Mouse (Mus musculus) spleen, adult 18-20 months (tissue): ENCODE measurements around the gene Tbc1d10b.
"Not testable (repeated sequence)": the region's sequence is repeated elsewhere in the genome, so short reads cannot be mapped to it uniquely, and the experiment has no call there.

Source experiments
- DNase-seq, 2 experiments: peaks; one replicate each; pipeline ENCODE4 v3.0.0; 2022; ENCODE audit warnings: mixed read lengths in 2 of 2

Gene Tbc1d10b

DNA sequence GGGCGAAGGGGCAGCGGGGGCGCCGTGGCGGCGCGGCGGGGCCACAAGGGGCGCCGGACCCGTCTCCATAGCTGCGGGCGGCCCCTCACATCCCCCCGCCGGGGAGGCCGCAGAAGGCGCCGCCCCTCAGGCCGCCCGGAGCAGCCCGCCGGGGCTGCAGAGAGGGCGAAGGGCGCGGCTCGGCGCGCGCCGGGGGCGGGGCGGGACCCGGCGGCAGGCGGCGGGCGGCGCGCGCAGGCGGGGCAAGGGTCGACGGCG lies at the start of gene Tbc1d10b:
Gene Tbc1d10b, minus strand, starts transcription at position 174 of the 258 bp plus-strand sequence.
- DNase-seq: no peak

DNA sequence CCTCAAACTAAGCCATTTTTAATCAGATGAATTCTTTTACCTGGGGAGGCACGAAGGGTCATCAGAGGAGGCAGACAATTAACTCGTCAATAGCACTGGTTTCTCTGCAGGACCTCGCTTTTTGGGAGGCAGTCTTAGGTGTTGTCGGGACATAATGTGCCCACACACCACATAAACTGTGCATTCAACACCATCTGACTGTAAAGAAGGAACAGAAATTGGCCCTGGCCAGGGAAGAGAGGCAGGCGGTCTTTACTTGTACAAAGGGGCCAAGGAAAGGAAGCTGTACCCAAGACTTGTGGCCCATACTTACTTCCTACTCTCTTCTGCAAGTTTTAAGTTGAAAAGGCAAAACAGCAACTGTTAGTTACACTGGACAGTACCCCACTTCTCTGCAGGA lies 48.2 kb upstream of the Tbc1d10b start:
- no peak for DNase-seq

DNA sequence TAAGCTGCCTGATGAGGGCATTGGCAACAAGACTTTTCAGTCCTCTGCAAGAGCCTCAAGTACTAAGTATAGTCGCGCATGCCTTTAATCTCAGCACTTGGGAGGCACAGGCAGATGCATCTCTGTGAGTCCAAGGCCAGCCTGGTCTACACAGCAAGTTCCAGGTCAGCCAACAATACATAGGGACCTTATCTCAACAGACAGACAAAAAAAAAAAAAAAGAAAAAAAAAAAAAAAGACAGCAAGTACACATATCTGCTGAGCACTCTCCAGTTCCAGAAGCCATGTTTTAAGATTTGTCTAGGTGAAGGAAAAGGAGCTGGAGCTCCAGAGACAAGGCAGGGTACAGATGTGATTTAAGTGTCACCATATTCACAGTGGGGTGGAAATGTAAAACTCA lies 47.7 kb upstream of the Tbc1d10b start:
- no peak for DNase-seq

DNA sequence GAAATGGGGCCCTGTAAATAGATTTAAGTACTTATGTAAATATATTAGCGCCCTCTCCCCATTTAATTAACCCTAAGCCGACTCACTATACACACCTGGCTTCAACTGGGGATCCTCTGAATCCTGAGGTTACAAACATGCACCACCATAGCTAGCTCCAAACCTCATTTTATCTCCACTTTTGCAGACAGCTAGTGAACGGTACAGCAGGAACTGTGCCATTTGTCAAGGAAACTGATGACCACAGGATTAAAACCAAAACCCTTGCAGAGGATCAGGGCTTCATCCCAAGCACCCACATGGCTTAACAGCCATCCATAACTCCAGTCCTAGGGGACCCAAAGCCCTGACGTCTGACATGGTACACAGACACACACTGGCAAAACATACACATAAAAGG lies 46.7 kb upstream of the Tbc1d10b start:
- no peak for DNase-seq

DNA sequence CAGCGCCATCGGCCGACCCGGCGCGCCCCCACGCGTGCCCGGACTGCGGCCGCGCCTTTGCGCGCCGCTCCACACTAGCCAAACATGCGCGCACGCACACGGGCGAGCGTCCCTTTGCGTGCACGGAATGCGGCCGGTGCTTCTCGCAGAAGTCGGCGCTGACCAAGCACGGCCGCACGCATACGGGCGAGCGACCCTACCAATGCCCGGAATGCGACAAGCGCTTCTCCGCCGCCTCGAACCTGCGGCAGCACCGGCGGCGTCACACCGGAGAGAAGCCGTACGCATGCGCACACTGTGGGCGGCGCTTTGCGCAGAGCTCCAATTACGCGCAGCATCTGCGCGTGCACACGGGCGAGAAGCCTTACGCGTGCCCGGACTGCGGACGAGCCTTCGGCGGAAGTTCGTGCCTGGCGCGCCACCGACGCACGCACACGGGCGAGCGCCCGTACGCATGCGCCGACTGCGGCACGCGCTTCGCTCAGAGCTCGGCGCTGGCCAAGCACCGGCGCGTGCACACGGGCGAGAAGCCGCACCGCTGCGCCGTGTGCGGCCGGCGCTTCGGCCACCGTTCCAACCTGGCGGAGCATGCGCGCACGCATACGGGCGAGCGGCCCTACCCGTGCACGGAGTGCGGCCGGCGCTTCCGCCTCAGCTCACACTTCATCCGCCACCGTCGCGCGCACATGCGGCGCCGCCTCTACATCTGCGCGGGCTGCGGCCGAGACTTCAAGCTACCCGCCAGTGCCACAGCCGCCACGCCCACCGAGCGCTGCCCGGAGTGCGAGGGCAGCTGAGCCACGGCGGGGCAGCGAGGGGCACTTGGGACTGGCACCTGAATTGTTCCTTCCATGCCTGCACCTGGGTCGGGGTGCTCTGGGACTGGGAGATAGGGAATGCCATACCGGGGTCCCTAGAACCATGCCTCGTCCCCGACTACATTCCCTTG lies 45.8 kb upstream of the Tbc1d10b start:
- peak; percentile 92 for DNase-seq

DNA sequence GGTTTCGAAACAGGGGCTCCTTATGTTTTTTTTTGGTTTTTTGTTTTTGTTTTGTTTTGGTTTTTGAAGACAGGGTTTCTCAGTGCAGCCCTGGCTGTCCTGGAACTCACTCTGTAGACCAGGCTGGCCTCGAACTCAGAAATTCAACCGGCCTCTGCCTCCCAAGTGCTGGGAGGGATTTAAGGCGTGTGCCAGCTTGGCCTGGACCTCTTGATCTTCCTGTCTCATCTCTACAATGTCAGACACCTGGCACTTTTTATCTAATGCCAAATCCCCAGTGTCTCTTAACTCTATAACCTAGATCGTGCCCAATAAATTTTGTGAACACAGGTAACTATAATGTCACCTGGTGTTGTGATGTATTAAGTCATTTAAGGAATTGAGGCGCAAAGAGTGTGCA lies 45.1 kb upstream of the Tbc1d10b start:
- no peak for DNase-seq

DNA sequence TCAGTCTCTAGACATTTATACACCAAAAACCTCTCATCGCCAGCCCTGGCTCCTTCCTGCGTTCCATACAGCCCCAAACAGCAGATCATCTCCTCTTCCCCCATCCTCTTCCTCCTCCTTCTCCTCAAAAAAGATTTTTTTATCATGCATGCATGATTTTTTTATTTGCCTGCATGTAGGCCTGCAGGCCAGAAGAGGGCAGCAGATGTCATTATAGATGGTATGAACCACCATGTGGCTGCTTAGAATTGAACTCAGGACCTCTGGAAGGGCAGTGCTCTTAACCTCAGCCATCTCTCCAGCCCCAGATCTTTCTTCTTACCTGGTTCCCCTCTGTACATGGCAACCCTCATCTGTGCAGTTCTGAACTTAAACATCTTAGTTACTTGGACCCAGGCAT lies 44.1 kb upstream of the Tbc1d10b start:
- DNase-seq: peak in 1 of 2 experiments; percentile 35

DNA sequence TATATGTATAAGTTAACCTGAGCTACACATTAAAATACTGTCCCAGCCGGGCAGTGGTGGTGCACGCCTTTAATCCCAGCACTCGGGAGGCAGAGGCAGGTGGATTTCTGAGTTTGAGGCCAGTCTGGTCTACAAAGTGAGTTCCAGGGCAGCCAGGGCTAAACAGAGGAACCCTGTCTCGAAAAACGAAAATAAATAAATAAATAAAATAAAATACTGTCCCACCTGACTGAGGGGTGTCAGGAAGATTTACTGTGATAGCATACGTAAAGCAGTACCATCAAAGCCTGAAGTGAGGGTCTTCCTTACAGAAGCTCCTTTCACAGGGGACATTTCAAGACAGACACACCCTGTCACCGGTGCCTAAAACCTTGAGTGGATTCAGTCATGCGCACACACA lies 42.2 kb upstream of the Tbc1d10b start:
- not testable (repeated sequence) for DNase-seq

DNA sequence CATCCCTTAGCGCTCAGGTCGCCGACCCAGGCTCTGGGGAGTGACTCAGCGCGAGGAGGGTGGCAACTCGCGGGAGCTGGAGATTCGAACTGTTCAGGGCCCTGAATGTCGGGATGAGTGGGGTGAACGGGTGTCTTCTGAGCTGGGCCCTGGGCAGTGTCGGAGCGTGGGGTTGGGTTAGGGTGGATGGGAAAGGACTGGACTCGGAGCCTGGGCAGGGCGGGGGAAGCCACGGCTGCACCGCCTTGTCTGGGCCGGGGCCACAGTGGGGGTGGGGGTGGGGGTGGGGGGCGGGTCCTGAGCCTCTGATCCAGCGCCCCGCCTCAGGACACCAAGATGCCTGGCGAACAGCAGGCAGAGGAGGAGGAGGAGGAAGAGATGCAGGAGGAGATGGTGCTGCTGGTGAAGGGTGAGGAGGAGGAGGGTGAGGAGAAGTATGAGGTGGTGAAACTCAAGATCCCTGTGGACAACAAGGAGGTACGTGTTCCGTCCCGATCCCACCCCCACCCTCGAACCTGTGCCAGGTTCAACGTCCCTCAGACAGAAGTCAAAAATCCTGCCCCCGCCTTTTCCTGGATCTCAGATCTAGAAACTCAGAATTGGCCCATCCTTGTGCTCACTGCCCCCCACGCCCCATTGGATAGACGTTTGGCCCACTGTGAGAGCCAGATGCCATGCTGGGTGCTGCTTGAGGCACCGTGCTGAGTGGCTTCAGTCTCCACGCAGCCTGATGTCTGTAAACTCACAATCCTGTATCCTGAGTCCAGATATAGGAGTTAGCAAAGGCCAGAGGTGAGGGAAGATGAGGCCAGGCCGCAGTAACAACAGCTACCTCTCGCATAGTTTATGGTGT lies 36.6 kb upstream of the Tbc1d10b start:
- DNase-seq: no peak

DNA sequence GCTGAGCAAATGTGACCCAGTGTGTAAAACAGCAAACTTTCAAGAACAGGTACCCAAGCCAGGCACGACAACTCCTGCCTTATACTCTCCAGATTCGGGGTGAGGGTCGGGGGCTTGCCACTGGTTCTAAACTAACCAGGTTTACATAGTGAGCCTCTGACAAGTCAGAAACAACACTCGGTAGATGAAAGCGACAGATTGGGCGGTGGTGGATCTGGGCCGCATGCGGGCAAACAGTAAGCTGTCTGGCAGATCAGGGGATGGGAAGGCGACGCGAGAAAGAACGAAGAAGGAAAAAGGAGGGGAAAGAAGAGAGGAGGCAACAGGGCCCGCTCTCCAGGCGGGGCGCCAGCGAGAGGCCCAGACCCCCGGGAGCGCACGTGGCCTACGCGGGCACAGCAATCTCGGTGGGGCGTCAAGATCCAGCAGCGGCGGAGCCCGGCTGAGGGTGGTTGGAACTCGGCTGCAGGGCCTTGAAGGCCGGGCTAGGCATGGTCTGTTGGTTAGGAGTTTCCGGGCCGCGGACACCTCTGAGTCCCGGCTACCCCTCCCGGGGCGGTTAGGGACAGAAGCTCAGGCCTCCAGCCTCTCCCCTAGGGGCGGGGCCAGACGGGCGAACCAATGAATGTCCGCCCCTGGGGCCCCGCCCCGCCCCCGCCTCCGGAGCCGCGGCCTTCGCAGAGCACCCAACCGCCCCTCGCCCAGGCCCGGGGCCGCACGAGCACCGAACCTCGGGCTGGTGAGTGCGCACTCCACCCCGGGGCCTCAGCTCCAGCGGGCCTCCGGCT lies 35.8 kb upstream of the Tbc1d10b start, which contains the start of gene Zfp771:
Gene Zfp771, plus strand, starts transcription at position 405 of the 788 bp plus-strand sequence.
- DNase-seq: peak; percentile 92 to 96

DNA sequence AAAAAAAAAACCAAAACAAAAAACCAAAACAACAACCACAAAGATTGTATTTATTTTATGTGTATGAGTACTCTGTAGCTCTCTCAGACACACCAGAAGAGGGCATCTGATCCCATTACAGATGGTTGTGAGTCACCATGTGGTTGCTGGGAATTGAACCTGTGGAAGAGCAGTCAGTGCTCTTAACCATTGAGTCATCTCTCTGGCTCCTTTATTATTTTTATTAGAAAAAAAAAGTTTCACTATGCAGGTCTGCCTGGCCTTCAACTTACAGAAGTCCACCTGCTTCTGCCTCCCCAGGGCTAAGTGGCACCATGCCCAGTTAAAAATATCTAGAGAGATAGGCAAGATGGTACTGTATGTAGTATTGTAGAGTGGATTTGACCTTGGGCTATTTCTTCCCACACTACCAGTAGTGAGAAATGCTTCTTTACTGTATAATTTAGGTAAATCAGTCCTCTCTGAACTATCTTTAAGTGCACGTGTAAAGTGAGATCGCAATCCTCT lies 35.1 kb upstream of the Tbc1d10b start:
- DNase-seq: no peak

DNA sequence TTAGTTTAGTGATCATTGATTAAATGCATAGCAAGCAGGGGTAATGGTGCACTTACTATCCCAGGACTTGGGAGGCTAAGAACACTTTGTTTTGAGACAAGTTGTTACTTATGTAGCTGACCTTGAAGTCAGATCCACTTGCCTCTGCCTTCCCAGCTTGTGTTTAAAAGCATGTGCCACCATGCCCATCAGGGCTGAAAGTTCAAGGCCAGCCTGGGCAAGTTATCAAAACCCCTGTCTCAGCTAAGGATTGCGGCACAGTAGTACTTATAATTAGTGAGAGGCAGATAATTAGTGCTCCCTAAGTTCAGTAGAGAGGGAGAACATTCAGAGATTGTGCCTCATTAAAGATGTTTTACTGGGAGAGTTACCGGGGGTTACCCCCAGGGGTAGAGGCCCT lies 26.5 kb upstream of the Tbc1d10b start:
- no peak for DNase-seq

DNA sequence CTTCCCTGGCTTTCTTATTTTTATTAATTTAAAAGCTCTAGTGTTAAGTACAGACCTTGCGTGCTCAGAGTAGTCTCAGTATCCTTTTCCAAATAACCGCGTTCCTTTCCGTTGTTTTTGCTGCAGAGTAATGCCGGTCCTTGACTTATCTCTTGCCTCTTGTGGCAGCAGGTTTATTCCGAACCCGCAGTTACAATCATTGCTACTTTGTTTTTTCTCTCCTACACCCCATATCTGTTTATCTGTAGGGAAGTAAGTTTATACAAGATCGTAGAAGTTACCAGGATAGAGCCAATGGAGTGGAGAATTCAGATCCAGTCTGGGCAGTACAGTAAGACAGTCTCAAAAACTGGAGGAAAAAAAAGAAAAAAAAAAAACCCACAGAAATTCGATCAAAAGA lies 25.5 kb upstream of the Tbc1d10b start:
- no peak for DNase-seq

DNA sequence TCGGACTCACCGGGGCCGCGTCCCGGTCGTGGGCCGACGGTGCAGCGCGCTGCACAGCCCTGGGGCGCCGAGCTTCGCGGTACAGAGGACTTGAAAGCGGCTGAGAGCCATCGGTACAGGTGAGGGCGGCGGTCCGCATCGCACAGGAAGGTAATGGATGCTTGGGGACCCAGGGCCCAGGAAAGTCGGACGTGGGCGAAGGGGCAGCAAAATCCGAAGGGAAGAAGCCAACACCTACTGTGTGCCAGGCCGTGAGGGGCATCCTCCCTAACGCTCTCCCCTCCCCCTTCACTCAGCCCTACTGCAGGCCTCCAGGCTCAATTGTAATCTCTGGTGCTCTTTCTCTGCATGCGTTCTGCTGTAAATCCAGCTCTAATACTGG lies 25.1 kb upstream of the Tbc1d10b start:
- DNase-seq: no peak

DNA sequence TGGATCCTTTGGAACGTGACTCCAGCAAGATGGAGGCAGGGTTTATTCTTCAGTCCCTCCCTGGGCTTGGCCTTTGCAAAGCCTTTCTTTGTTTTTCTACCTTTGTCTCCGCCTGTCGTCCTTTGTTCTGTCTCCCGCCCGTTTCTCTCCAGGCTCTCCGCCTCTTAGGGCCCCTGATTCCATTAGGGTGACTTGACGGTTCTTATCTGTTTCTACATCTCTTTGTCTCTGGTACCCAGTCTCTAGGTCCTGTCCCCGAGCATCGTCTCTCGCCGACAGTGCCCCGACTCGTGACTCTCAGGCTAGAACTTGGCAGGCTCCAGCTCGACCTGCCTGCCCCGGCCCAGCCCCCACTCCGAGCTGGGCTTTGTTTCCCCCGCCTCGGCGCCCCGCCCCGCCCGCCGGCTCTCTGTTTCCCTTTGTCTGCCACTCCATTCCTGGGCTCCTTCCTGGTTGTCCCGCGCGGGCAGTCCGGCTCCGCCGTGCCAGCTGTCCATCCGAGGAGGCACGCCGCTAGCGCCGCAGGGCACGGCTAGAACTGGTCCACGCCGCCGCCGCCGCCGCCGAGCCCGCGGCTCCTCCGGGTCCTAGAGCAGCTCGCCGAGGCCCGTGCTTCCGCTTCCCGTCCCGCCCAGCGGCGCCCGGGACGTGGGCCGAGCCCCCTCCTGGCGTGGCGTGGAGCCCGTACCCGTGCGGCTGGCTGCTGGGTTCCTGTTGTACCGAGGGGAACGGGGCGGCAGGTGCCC lies 24.5 kb upstream of the Tbc1d10b start, which contains the start of the genes Zfp553 and Sept1:
Gene Zfp553, plus strand, starts transcription at position 440 of the 746 bp plus-strand sequence.
Gene Sept1, minus strand, starts transcription at position 509 of the 746 bp plus-strand sequence.
- peak; percentile 70 to 81 for DNase-seq

DNA sequence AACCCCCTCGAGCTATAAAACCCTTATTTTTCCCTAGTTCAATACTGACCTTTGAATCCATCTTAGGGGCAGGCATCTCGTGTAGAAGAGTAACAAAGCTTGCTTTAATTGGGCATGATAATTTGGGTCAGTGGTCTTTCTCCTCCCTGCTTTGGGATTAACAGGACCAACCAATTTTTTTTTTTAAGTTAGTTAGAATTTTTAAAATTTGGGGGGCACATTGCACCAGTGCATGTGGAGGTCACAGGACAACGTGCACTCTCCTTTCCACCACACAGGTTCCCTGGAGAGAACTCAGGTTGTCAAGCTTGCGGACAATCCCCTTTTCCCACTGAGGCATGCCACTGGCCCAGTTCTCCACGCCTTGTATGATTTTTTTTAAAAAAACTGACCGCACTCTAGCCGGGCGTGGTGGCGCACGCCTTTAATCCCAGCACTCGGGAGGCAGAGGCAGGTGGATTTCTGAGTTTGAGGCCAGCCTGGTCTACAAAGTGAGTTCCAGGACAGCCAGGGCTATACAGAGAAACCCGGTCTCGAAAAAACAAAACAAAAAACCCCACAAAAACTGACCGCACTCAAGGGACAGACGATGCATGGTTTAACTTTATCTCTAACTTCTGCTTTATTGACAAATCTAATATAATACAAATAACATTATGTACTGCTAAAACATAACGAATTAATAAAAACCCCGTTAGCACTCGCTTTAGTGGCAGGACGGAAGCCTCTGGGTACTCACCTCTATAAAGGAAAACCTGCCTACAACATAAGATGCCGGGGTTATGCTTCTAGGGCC lies 23.8 kb upstream of the Tbc1d10b start:
- no peak for DNase-seq

DNA sequence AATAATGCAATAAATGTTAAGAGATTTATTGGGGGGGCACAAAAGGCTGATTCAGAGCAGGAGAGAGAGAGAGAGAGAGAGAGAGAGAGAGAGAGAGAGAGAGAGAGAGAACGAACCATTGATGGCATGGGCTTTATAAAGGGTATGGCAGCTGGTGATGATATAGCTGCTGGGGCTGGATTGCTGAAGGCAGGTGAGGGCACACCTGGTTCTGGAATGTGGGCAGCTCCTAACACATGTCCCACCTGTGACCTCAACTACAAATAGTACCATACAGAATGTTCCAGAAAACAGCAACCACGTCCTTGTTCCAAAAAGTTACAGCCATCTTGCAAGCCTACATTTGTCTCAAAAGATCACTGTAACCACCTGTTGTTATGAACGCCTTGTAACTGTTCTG lies 23.1 kb upstream of the Tbc1d10b start:
- DNase-seq: no peak

DNA sequence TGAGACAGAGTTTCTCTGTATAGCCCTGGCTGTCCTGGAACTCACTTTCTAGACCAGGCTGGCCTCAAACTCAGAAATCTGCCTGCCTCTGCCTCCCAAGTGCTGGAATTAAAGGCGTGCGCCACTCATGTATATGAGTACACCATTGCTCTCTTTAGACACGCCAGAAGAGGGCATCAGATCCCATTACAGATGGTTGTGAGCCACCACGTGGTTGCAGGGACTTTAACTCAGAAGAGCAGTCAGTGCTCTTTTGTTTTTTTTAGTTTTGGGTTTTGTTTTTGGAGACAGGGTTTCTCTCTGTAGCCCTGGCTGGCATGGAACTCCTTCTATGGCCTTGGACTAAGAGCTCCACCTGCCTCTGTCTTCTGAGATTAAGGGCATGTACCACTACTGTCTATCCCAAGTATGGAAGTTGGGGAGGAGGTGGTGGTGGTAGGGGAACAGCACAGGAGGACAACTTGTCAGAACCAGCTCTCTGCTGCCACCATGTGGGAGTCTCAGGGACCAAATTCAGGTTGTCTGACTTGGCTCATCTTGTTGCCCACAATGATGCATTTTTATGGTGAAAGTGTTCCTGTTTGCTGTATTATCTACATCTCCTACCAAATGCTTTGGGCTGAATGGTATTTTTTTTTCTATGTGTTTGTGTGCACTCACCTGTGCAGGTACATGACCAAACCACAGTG lies 20.5 kb upstream of the Tbc1d10b start:
- DNase-seq: peak; percentile 71 to 87

DNA sequence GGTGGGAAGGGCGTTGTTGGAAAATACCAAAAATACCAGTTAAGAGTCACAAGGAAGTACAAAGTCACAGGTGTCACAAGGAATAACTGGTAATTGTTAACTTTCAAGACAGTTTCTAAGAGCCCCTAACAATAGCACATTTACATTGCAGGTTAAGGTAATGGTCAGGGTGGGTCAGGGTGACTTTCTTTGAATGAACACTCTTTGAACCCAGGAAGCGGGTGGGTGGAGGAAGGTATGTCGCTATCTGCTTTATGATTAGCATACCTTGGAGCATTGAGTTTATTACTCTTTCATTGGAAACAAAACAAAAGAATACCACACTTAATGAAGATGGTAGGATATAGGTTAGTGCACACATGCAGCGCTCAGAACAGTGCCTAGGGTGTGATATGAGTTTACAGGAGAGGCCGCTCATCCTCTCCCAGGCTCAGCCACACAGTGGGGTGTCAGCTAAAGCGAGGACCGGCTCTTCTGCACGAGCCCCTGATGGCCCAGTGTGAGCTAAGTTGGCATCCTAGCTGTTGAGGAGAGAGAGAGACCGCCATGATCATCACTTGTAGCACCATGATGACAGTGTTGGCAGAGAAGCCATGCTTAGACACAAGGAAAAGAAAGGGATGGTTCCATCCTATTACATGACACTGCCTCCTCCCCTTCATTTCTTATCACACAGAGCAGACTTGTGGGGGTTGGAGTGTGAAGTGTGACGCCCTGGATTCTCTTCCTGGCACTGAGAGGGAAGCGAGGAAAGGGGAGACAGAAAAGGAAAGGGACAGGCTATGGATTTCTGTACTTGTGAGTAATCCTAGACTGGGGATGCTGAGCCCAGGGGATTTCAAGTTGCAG lies 17.1 kb upstream of the Tbc1d10b start:
- no peak for DNase-seq
